Mouse (Mus musculus) neural tube, embryonic 11.5 days (tissue): ENCODE results near the gene Arvcf. TPM values are rescaled to one million over a fixed set of nuclear protein-coding genes. Genes with fewer than 3 reads are reported as not detected.

ENCODE experiments used
- ATAC-seq: fragments of 200-750 bp; cut with Nextera tagmentation; 2 replicates; pipeline ENCODE4 v1.8.0; 2017; ENCODE audit warnings: moderate number of reproducible peaks, mild to moderate bottlenecking, moderate TSS enrichment, moderate library complexity; ENCODE audit not compliant: insufficient read depth, low FRiP score, low TSS enrichment
- DNase-seq: peaks from one replicate; pipeline ENCODE4 v3.0.0-alpha.2; 2015; ENCODE audit warnings: low spot score
- H3K27ac ChIP-seq: fragments of 300-500 bp; sonication (generic); 2 replicates; pipeline ENCODE4 v1.5.1; 2014; ENCODE audit warnings: low read depth, mild to moderate bottlenecking, low read length
- H3K27me3 ChIP-seq: fragments of 300-500 bp; sonication (generic); 2 replicates; pipeline ENCODE4 v1.6.1; 2014; ENCODE audit warnings: mild to moderate bottlenecking, low read length, mixed read lengths; ENCODE audit not compliant: control insufficient read depth, insufficient read depth
- H3K36me3 ChIP-seq: fragments of 300-500 bp; sonication (generic); 2 replicates; pipeline ENCODE4 v1.6.1; 2014; ENCODE audit warnings: mild to moderate bottlenecking, low read length, moderate library complexity, mixed read lengths; ENCODE audit not compliant: control insufficient read depth, insufficient read depth
- H3K4me1 ChIP-seq: fragments of 300-500 bp; sonication (generic); 2 replicates; pipeline ENCODE4 v1.6.1; 2014; ENCODE audit warnings: low read length, mixed read lengths; ENCODE audit not compliant: control insufficient read depth, insufficient read depth
- H3K4me2 ChIP-seq: fragments of 300-500 bp; sonication (generic); 2 replicates; pipeline ENCODE4 v1.6.1; 2014; ENCODE audit warnings: low read depth, mild to moderate bottlenecking, moderate library complexity
- H3K4me3 ChIP-seq: fragments of 300-500 bp; sonication (generic); 2 replicates; pipeline ENCODE4 v1.5.1; 2014; ENCODE audit warnings: low read depth, low read length
- H3K9ac ChIP-seq: fragments of 300-500 bp; sonication (generic); 2 replicates; pipeline ENCODE4 v1.6.1; 2014; ENCODE audit warnings: mild to moderate bottlenecking, low read length
- H3K9me3 ChIP-seq: fragments of 300-500 bp; sonication (generic); 2 replicates; pipeline ENCODE4 v1.6.1; 2016; ENCODE audit warnings: low read length; ENCODE audit not compliant: control insufficient read depth
- WGBS: fragments of 180-500 bp; shearing (Covaris S2); extraction: QIAGEN DNeasy Blood & Tissue Kit; methylation state at CpG from one replicate; pipeline ENCODE4 v1.1.7; 2014; 5-methylcytosine and 5-hydroxymethylcytosine counted together
- polyA plus RNA-seq: library from polyadenylated mRNA; unstranded; fragments of >200 nt; fragmentation: Nextera tagmentation; extraction: Ambion mirVana; gene quantifications from 2 replicates; pipeline ENCODE4 v1.2.1, GENCODE M21; 2014

The Arvcf gene
- polyA plus RNA-seq, 1 experiment from 2014 or later: 81.6 TPM

DNA sequence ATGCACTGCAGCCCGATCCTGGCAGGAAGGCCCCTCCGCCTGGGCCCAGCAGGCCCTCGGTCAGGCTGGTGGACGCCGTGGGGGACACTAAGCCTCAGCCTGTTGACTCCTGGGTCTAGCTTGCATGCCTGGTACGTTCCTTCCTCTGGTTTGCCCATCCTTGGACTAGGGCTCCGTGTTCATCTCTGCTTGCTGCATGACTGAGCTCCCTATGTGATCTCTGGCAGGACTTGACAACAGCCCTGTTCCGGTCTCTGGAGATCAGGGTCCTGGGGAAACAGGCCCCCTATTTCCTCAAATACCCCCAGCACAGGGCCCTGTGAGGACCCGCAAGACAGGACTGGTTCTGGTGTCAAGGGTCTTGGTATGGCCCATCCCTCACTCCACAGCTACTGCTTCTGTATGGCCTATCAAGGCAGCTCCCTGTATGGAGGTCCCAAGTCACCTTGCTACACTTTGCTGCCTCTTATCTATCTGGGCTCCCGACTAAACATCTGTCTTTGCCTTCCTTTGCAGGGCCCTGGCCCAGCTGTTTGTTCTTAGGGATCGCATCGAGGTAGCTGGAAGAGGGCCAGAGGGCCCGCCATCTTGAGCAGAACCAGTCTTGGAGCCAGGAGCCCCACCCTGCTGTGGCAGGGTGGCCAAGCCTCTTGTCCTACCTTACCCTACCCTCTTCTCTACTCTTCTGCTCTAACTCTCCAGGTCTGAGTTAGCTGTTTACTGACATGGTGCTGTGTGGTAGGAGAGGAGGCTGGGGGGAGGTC, 57.3 kb downstream of the Arvcf start:
- peaks cover 37% of the 10 kb centered on the region for H3K36me3 ChIP-seq
- DNase-seq: no peak

DNA sequence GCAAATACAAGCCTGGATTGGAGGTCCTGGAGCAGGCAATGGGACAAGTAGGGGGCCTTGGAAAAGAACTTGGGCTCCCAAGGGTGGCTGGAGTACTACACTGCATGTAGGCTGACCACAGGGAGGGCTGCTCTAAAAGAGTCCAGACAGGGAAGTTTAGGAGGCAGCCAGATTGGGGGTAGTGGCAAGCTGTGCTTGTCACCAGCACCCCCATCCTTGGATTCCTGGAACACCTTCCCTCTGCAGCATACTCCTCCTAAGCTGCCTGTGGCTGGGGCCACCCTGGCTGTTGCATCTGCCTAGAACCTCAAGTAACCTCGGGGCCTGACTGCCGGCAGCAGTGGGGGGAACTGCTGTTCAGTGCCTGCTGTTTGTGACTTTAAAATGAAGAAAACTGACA, 57.9 kb downstream of the Arvcf start:
- Histone ChIP-seq H3K9me3 (no peaks in the 10 kb centered on the region), H3K36me3 (peaks cover 36% of the 10 kb centered on the region), H3K4me2 (no peak overlapping the region), H3K27ac (no peak overlapping the region), H3K4me3 (no peak overlapping the region), H3K4me1 (peaks cover 8% of the 10 kb centered on the region), H3K9ac (no peak overlapping the region), H3K27me3 (no peaks in the 10 kb centered on the region)
- no peak for DNase-seq
- no peak for ATAC-seq
- 75% methylated on average over 2 of the region's 2 CpGs for WGBS

More for the DNA sequence above, 57.3 kb downstream of the Arvcf start:
- Histone ChIP-seq H3K27ac (no peak overlapping the region), H3K27me3 (no peaks in the 10 kb centered on the region), H3K4me1 (peaks cover 14% of the 10 kb centered on the region), H3K4me3 (no peak overlapping the region), H3K9me3 (no peaks in the 10 kb centered on the region), H3K9ac (no peak overlapping the region), H3K4me2 (no peak overlapping the region)
- ATAC-seq: no peak
- WGBS: 88% methylated on average over 13 of the region's 13 CpGs

DNA sequence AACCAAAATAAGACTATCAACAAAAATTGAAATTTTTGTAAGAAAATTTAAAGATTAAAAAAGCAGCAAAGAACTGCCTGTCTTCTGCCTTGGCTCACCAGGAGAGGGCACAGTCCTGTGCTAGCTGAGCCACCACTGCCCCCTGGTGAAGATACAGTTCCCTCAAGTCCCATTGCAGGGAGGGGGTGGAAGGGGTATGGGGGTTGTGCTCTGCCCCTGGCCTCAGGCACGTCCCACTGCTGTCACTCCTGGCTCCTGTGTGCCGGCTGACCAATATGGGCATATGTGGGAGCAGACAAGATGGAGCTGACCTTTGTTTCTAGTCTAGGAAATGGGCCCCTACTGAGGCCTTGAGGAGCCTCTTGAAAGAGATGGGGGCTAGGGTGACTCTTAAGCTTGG, 58.3 kb downstream of the Arvcf start:
- Histone ChIP-seq H3K27me3 (no peaks in the 10 kb centered on the region), H3K27ac (no peak overlapping the region), H3K4me2 (no peak overlapping the region), H3K36me3 (peaks cover 36% of the 10 kb centered on the region), H3K9me3 (no peaks in the 10 kb centered on the region), H3K4me3 (no peak overlapping the region), H3K9ac (no peak overlapping the region), H3K4me1 (peaks cover 4% of the 10 kb centered on the region)
- 20% methylated on average over 2 of the region's 2 CpGs for WGBS
- ATAC-seq (peak; percentile 45), DNase-seq (peak; percentile 57)

DNA sequence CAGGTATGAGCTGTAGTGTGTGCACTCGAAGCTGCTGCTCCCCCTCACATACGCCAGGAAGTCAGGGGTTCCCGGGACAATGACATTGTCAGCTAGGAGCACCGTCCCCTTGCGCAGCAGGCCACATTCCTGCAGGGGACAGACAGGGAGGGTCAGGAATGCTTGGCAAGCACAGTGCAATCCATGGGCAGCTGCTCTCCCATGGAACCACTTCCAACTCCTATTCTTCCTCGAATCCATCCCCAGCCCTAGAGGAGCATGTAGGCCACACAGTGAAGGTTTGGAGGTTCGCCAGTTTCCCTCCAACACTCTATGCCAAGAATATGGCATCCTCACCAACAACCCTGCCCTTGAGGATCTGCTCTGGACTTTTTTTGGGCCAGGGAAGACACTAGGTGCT, 59.9 kb downstream of the Arvcf start:
- peaks cover 25% of the 10 kb centered on the region for H3K36me3 ChIP-seq
- H3K9me3 ChIP-seq: no peaks in the 10 kb centered on the region
- H3K27ac ChIP-seq: no peak overlapping the region
- no peaks in the 10 kb centered on the region for H3K4me1 ChIP-seq
- H3K27me3 ChIP-seq: no peaks in the 10 kb centered on the region
- no peak for DNase-seq
- no peak overlapping the region for H3K4me2 ChIP-seq
- H3K4me3 ChIP-seq: no peak overlapping the region
- no peak overlapping the region for H3K9ac ChIP-seq
- WGBS: 79% methylated on average over 7 of the region's 7 CpGs
- no peak for ATAC-seq

DNA sequence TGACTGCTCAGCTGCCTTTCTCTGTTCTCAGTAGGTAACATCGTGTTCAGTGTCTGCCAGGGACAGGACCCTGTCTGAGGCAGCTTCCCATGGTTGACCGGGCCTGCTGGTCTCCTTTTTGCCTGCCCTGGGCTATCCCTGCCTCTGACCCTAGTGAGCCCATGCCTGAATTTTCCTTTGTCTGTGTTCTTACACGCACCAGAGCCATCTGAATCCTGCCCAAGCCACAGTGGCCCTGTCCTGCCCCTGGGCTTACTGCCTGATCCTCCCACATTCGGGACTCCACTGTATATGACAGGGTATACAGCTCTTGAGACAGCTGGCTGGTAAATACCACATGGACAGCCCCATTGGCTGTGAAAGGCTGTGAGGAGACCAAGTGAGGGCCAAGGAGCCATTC, 61.8 kb downstream of the Arvcf start:
- H3K27ac ChIP-seq: no peak overlapping the region
- 71% methylated on average over 4 of the region's 4 CpGs for WGBS

DNA sequence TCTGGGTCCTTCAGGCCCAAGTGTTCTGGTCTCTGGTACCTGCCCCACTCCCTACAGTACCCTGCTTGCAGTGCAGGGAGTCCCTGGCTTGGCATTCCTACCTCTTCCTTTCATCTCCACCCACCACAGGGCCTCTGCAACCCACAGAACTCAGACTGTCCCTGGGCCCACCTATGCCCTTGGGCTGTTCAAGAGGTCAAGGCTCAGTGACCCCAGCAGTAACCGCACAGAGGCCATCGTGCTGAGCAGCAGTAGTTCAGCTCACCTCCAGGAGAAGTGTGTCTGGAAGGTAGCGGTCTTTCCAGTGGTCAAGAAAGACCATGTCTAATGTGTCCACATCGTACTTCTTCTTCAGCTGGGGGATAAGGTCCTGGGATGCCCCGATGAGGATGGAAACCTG, 62.4 kb downstream of the Arvcf start:
- DNase-seq: no peak
- ATAC-seq: no peak
- H3K27ac ChIP-seq: no peak overlapping the region
- no peaks in the 10 kb centered on the region for H3K27me3 ChIP-seq
- H3K9ac ChIP-seq: no peak overlapping the region
- H3K4me2 ChIP-seq: no peak overlapping the region
- no peak overlapping the region for H3K4me3 ChIP-seq
- 90% methylated on average over 5 of the region's 5 CpGs for WGBS
- no peaks in the 10 kb centered on the region for H3K9me3 ChIP-seq
- H3K4me1 ChIP-seq: no peaks in the 10 kb centered on the region
- peaks cover 5% of the 10 kb centered on the region; the same call in 1 of the 2 replicates for H3K36me3 ChIP-seq

More for the DNA sequence above, 61.8 kb downstream of the Arvcf start:
- no peak overlapping the region for H3K4me2 ChIP-seq
- H3K36me3 ChIP-seq: peaks cover 11% of the 10 kb centered on the region
- ATAC-seq (no peak), DNase-seq (no peak)
- no peak overlapping the region for H3K4me3 ChIP-seq
- H3K4me1 ChIP-seq: no peaks in the 10 kb centered on the region
- no peaks in the 10 kb centered on the region for H3K9me3 ChIP-seq
- H3K9ac ChIP-seq: no peak overlapping the region
- H3K27me3 ChIP-seq: no peaks in the 10 kb centered on the region

DNA sequence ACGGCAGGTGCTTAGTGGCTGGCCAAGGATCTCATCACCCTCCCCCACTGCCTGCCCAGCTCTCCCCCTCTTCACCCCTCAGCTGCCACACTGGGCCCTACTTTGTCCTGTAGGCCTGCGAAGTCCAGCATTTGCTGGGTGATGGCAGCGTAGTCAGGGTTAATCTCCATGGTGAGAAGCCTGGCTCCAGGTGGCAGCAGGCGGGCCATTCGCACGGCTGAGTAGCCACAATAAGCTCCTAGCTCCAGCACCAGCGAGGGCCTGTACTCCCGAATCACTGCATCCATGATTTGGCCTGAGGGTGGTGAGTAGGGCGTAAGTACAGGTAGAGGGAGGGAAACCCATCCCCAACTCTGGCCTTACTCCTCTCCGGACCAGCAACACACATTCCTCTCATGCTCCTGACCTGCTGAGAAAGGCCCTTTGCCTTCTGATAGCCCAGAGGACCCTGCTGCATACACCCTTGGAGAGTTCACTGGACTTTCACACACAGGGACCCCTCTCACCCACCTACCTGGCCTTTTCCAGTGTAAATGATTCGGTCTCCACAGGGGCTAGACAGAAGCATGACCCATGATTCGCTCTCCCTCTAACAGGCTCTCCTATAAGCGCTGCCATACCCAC, 63.2 kb downstream of the Arvcf start:
- Histone ChIP-seq H3K4me1 (no peaks in the 10 kb centered on the region), H3K9ac (no peak overlapping the region), H3K27ac (no peak overlapping the region), H3K4me3 (no peak overlapping the region), H3K36me3 (0 out of 2 replicates have a peak, but pooled peaks cover 4% of the 10 kb centered on the region), H3K4me2 (no peak overlapping the region), H3K9me3 (no peaks in the 10 kb centered on the region), H3K27me3 (no peaks in the 10 kb centered on the region)
- WGBS: 84% methylated on average over 13 of the region's 13 CpGs
- DNase-seq (no peak), ATAC-seq (no peak; the same call in 1 of the 2 replicates)

DNA sequence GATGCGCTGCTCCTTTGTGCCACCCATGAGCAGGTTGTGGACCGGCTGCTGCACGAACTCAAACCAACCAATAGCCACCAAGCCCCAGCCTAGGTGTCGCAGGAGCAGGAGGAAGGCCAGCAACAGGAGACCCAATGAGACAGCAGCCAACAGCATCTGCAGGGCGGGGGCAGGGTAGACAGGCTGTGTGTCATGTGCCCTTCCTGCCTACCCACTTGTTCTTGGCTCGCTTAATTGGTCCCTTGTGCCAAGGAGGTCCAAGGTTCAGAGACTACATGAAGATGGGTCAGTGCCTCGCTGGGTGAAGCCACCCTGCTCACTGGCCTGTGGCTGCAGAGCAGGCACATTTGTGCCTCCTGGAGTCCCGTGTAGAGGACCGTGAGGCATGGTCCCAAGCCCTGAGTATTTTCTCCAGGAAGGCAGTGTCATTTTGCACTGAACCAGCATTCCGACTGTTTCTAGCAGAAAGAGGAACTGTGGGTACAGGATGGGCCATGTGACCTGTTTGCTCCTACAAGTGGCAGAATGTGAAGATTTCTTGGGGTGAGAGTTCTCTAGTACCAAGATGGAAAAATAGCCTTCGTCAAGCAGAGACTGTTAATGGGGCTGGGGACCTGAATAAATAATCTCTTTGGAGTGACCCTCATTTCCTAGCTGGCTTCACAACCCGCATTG, 64.0 kb downstream of the Arvcf start:
- no peak overlapping the region for H3K27ac ChIP-seq
- no peaks in the 10 kb centered on the region for H3K9me3 ChIP-seq
- no peaks in the 10 kb centered on the region for H3K27me3 ChIP-seq
- H3K4me1 ChIP-seq: no peaks in the 10 kb centered on the region
- H3K9ac ChIP-seq: no peak overlapping the region
- no peak for DNase-seq
- no peak overlapping the region for H3K4me2 ChIP-seq
- 0 out of 2 replicates have a peak, but pooled peaks cover 4% of the 10 kb centered on the region for H3K36me3 ChIP-seq
- H3K4me3 ChIP-seq: no peak overlapping the region
- ATAC-seq: no peak
- 87% methylated on average over 12 of the region's 12 CpGs for WGBS
